Comparison of ENCODE assay signal across 8 mouse cellular contexts in genomic region chr15:98608058-98608783, GRCm38 (mm10). TPM values are rescaled to one million over a fixed set of nuclear protein-coding genes. Genes with fewer than 3 reads are reported as not detected.
DNase-seq lines count a peak whose midpoint lies in the region; ATAC-seq and TF ChIP-seq lines count a peak whose summit lies in the region.

No protein-coding gene starts in this region.

- peak overlapping the region; percentile 85 for H3K9ac ChIP-seq in MEL (ENCODE audit: control insufficient read depth, low read depth, low read length, poor library complexity, severe bottlenecking)
- peak overlapping the region; percentile 96 for H3K9ac ChIP-seq in heart, embryonic 13.5 days
- peak overlapping the region; percentile 91 for H3K9ac ChIP-seq in limb, embryonic 12.5 days (replicated peaks)
- peak overlapping the region; percentile 96 for H3K9ac ChIP-seq in stomach, embryonic 16.5 days (ENCODE audit: low read length)

- peaks cover 24 to 60% of the 10 kb centered on the region in 2 experiments for H3K4me1 ChIP-seq in MEL (ENCODE audit: control insufficient read depth in 1 of 2, insufficient read depth in 2 of 2, low read length in 2 of 2)
- H3K4me1 ChIP-seq in heart, embryonic 13.5 days: peaks cover 58% of the 10 kb centered on the region
- peaks cover 33% of the 10 kb centered on the region for H3K4me1 ChIP-seq in limb, embryonic 12.5 days (replicated peaks)
- H3K4me1 ChIP-seq in stomach, embryonic 16.5 days (ENCODE audit: control insufficient read depth, insufficient read depth, low read length): peaks cover 43% of the 10 kb centered on the region

- no peak for TF ChIP-seq EP300 in MEL (IDR thresholded peaks at IDR 0.05; ENCODE audit: low read depth in 1 of 2, low read length in 2 of 2)

- ATAC-seq in heart, embryonic 13.5 days (ENCODE audit: extremely low read depth, insufficient number of reproducible peaks, low FRiP score, low TSS enrichment): no peak
- 0 out of 2 replicates have a peak, but pooled peaks have one; percentile 12 for ATAC-seq in limb, embryonic 12.5 days (ENCODE audit: insufficient number of reproducible peaks, insufficient read depth, low FRiP score, low TSS enrichment, low read depth)
- peak; percentile 0; the same call in 1 of the 2 replicates for ATAC-seq in stomach, embryonic 16.5 days (ENCODE audit: insufficient read depth, low FRiP score)
- no peak for ATAC-seq in frontal cortex, adult (ENCODE audit: low TSS enrichment)

- H3K4me3 ChIP-seq in MEL (ENCODE audit: control insufficient read depth in 1 of 2, insufficient read depth in 1 of 2, low read depth in 2 of 2, low read length in 2 of 2): peak overlapping the region; percentile 81 to 98
- H3K4me3 ChIP-seq in heart, embryonic 13.5 days: peak overlapping the region; percentile 94
- peak overlapping the region; percentile 83 for H3K4me3 ChIP-seq in limb, embryonic 12.5 days (replicated peaks)
- H3K4me3 ChIP-seq in stomach, embryonic 16.5 days (replicated peaks; ENCODE audit: low read length): peak overlapping the region; percentile 88

- no peak for TF ChIP-seq CTCF in MEL (IDR thresholded peaks at IDR 0.05 in 2 of 3, conservative IDR thresholded peaks at IDR 0.05 in 1 of 3; ENCODE audit: control insufficient read depth in 1 of 3, insufficient read depth in 1 of 3, low read depth in 2 of 3, low read length in 3 of 3, poor library complexity in 1 of 3, severe bottlenecking in 1 of 3)

- under 1% methylated on average over 10 of the region's 10 CpGs for WGBS in heart, embryonic 13.5 days
- WGBS in limb, embryonic 12.5 days: 21% methylated on average over 10 of the region's 10 CpGs
- 13% methylated on average over 9 of the region's 10 CpGs for WGBS in stomach, embryonic 16.5 days

- no peak for TF ChIP-seq RAD21 in MEL (IDR thresholded peaks at IDR 0.05; ENCODE audit: low read depth, low read length)

- H3K79me2 ChIP-seq in MEL (ENCODE audit: control insufficient read depth, insufficient read depth, low read length, poor library complexity): peaks cover 59% of the 10 kb centered on the region

- 0 out of 4 replicates have a peak, but pooled peaks of 1 of the 2 experiments have one; percentile 43 for TF ChIP-seq POLR2A in MEL (IDR thresholded peaks at IDR 0.05; ENCODE audit: control insufficient read depth in 1 of 2, insufficient read depth in 1 of 2, low read depth in 1 of 2, low read length in 2 of 2, poor library complexity in 1 of 2)

- H3K4me2 ChIP-seq in heart, embryonic 13.5 days: peak overlapping the region; percentile 87
- peak overlapping the region; percentile 94 for H3K4me2 ChIP-seq in limb, embryonic 12.5 days
- H3K4me2 ChIP-seq in stomach, embryonic 16.5 days (ENCODE audit: low read depth, low read length): peak overlapping the region; percentile 73

- H3K9me3 ChIP-seq in MEL (replicated peaks; ENCODE audit: insufficient read depth, low read length): no peaks in the 10 kb centered on the region
- no peaks in the 10 kb centered on the region for H3K9me3 ChIP-seq in heart, embryonic 13.5 days
- no peaks in the 10 kb centered on the region for H3K9me3 ChIP-seq in limb, embryonic 12.5 days
- no peaks in the 10 kb centered on the region for H3K9me3 ChIP-seq in stomach, embryonic 16.5 days (replicated peaks; ENCODE audit: control insufficient read depth, low read length)

- peak overlapping the region; percentile 91 for H3K27ac ChIP-seq in MEL (ENCODE audit: control insufficient read depth, low read depth, low read length)
- H3K27ac ChIP-seq in heart, embryonic 13.5 days (replicated peaks): peak overlapping the region; percentile 99
- H3K27ac ChIP-seq in limb, embryonic 12.5 days: peak overlapping the region; percentile 94
- H3K27ac ChIP-seq in stomach, embryonic 16.5 days (ENCODE audit: low read length): peak overlapping the region; percentile 97

- H3K27me3 ChIP-seq in MEL (ENCODE audit: control insufficient read depth in 1 of 2, insufficient read depth in 2 of 2, low read length in 2 of 2): no peaks in the 10 kb centered on the region
- H3K27me3 ChIP-seq in heart, embryonic 13.5 days (replicated peaks): no peaks in the 10 kb centered on the region
- H3K27me3 ChIP-seq in limb, embryonic 12.5 days: no peaks in the 10 kb centered on the region
- no peaks in the 10 kb centered on the region for H3K27me3 ChIP-seq in stomach, embryonic 16.5 days (ENCODE audit: control insufficient read depth, insufficient read depth, low read length)

- peaks cover 2 to 44% of the 10 kb centered on the region in 2 experiments; a peak in 3 of 4 replicates for H3K36me3 ChIP-seq in MEL (ENCODE audit: control insufficient read depth in 1 of 2, insufficient read depth in 2 of 2, low read length in 2 of 2)
- H3K36me3 ChIP-seq in heart, embryonic 13.5 days: peaks cover 20% of the 10 kb centered on the region
- H3K36me3 ChIP-seq in limb, embryonic 12.5 days: peaks cover 30% of the 10 kb centered on the region
- 0 out of 2 replicates have a peak, but pooled peaks cover 10% of the 10 kb centered on the region for H3K36me3 ChIP-seq in stomach, embryonic 16.5 days (ENCODE audit: control insufficient read depth, insufficient read depth, low read length)

- DNase-seq in embryo, embryonic 9.5 days (ENCODE audit: extremely low spot score): peak; percentile 16
- no peak for DNase-seq in embryo, embryonic 11 days
- no peak for DNase-seq in MEL (ENCODE audit: low read depth, low spot score)
- DNase-seq in layer of hippocampus, postnatal 25 days (ENCODE audit: extremely low spot score in 1 of 2, low spot score in 1 of 2): no peak

TF ChIP-seq in MEL, 35 proteins besides CTCF, POLR2A, EP300 and RAD21 (continues in another document):
- TF ChIP-seq HCFC1 (IDR thresholded peaks at IDR 0.05; ENCODE audit: low read depth, low read length): 0 out of 2 replicates have a peak, but pooled peaks have one; percentile 20
- no peak for TF ChIP-seq E2F4 (IDR thresholded peaks at IDR 0.05; ENCODE audit: borderline replicate concordance, low read depth, low read length)
- TF ChIP-seq MAFK (IDR thresholded peaks at IDR 0.05; ENCODE audit: borderline replicate concordance, low read depth, low read length): no peak
- no peak for TF ChIP-seq ELF1 (IDR thresholded peaks at IDR 0.05; ENCODE audit: low read depth, low read length)
- TF ChIP-seq MAZ (IDR thresholded peaks at IDR 0.05; ENCODE audit: low read depth, low read length): 0 out of 2 replicates have a peak, but pooled peaks have one; percentile 31
- TF ChIP-seq ZC3H11A (IDR thresholded peaks at IDR 0.05; ENCODE audit: low read depth, low read length): no peak
- no peak for TF ChIP-seq POLR2AphosphoS2 (IDR thresholded peaks at IDR 0.05; ENCODE audit: low read length)
- TF ChIP-seq RCOR1 (IDR thresholded peaks at IDR 0.05; ENCODE audit: low read depth, low read length): no peak
- TF ChIP-seq TAL1 (IDR thresholded peaks at IDR 0.05; ENCODE audit: low read length): no peak
- peak; percentile 11; the same call in 1 of the 2 replicates for TF ChIP-seq ZMIZ1 (IDR thresholded peaks at IDR 0.05; ENCODE audit: low read depth, low read length)

RNA-seq across cellular contexts. Expression of gene Adcy6, which starts 1.7 kb away (rescaled TPM):
- total RNA-seq in MEL (2012; rRNA removed): 58.9 and 76.0 TPM in 2 replicates
- 10 to 100 TPM in 1 of 2 experiments, not detected in 1; 77.3 TPM for polyA plus RNA-seq in MEL (2012; ENCODE audit: insufficient read depth in 1 of 2, insufficient read length in 2 of 2, low read depth in 1 of 2, low replicate concordance in 2 of 2, missing spikeins in 1 of 2)
- polyA plus RNA-seq in heart, embryonic 13.5 days (2015; fragmentation: Nextera tagmentation; extraction: Ambion mirVana): 29.0 and 32.4 TPM in 2 replicates
- 22.1 and 25.7 TPM in 2 replicates for polyA plus RNA-seq in limb, embryonic 12.5 days (2016; fragmentation: Nextera tagmentation; extraction: Ambion mirVana)
- 15.2 and 17.8 TPM in 2 replicates for polyA plus RNA-seq in stomach, embryonic 16.5 days (2015; fragmentation: Nextera tagmentation; extraction: Ambion mirVana)
- 10 to 100 TPM; 45.1 to 45.8 TPM for total RNA-seq in layer of hippocampus, postnatal 25 days (2021)

RNA-seq across cellular contexts. Expression of gene Cacnb3, which starts 22.4 kb away (rescaled TPM):
- total RNA-seq in MEL (2012; rRNA removed): 1.4 TPM in 2 replicates
- polyA plus RNA-seq in MEL (2012; ENCODE audit: insufficient read depth in 1 of 2, insufficient read length in 2 of 2, low read depth in 1 of 2, low replicate concordance in 2 of 2, missing spikeins in 1 of 2): 1 to 10 TPM in 1 of 2 experiments, not detected in 1; 8.5 TPM
- polyA plus RNA-seq in heart, embryonic 13.5 days (2015; fragmentation: Nextera tagmentation; extraction: Ambion mirVana): 9.5 and 10.8 TPM in 2 replicates
- 43.1 and 44.3 TPM in 2 replicates for polyA plus RNA-seq in limb, embryonic 12.5 days (2016; fragmentation: Nextera tagmentation; extraction: Ambion mirVana)
- polyA plus RNA-seq in stomach, embryonic 16.5 days (2015; fragmentation: Nextera tagmentation; extraction: Ambion mirVana): 27.3 and 28.2 TPM in 2 replicates
- 100 to 1,000 TPM; 189 to 209 TPM for total RNA-seq in layer of hippocampus, postnatal 25 days (2021)

RNA-seq across cellular contexts. Expression of gene 4930415O20Rik, which starts 37.4 kb away (rescaled TPM):
- 0.50 TPM in 1 of 2 replicates, not detected in the other for total RNA-seq in MEL (2012; rRNA removed)
- under 1 TPM in 1 of 2 experiments, not detected in 1; 0.31 TPM for polyA plus RNA-seq in MEL (2012; ENCODE audit: insufficient read depth in 1 of 2, insufficient read length in 2 of 2, low read depth in 1 of 2, low replicate concordance in 2 of 2, missing spikeins in 1 of 2)
- 0.29 and 0.48 TPM in 2 replicates for polyA plus RNA-seq in heart, embryonic 13.5 days (2015; fragmentation: Nextera tagmentation; extraction: Ambion mirVana)
- 0.69 TPM in 1 of 2 replicates, not detected in the other for polyA plus RNA-seq in limb, embryonic 12.5 days (2016; fragmentation: Nextera tagmentation; extraction: Ambion mirVana)
- polyA plus RNA-seq in stomach, embryonic 16.5 days (2015; fragmentation: Nextera tagmentation; extraction: Ambion mirVana): 0.44 and 0.45 TPM in 2 replicates
- total RNA-seq in layer of hippocampus, postnatal 25 days (2021): under 1 TPM in 1 of 2 experiments, not detected in 1; 0.73 TPM

RNA-seq across cellular contexts. Expression of gene Ccnt1, which starts 37.5 kb away (rescaled TPM):
- total RNA-seq in MEL (2012; rRNA removed): 40.5 and 44.0 TPM in 2 replicates
- polyA plus RNA-seq in MEL (2012; ENCODE audit: insufficient read depth in 1 of 2, insufficient read length in 2 of 2, low read depth in 1 of 2, low replicate concordance in 2 of 2, missing spikeins in 1 of 2): 10 to 100 TPM; 19.5 to 63.2 TPM
- 35.2 and 35.8 TPM in 2 replicates for polyA plus RNA-seq in heart, embryonic 13.5 days (2015; fragmentation: Nextera tagmentation; extraction: Ambion mirVana)
- polyA plus RNA-seq in limb, embryonic 12.5 days (2016; fragmentation: Nextera tagmentation; extraction: Ambion mirVana): 54.0 and 59.4 TPM in 2 replicates
- polyA plus RNA-seq in stomach, embryonic 16.5 days (2015; fragmentation: Nextera tagmentation; extraction: Ambion mirVana): 44.9 and 52.4 TPM in 2 replicates
- 10 to 100 TPM; 40.1 to 45.0 TPM for total RNA-seq in layer of hippocampus, postnatal 25 days (2021)

RNA-seq across cellular contexts. Expression of gene Ddx23, which starts 54.5 kb away (rescaled TPM):
- total RNA-seq in MEL (2012; rRNA removed): 193 and 213 TPM in 2 replicates
- 100 to 1,000 TPM; 194 to 252 TPM for polyA plus RNA-seq in MEL (2012; ENCODE audit: insufficient read depth in 1 of 2, insufficient read length in 2 of 2, low read depth in 1 of 2, low replicate concordance in 2 of 2, missing spikeins in 1 of 2)
- polyA plus RNA-seq in heart, embryonic 13.5 days (2015; fragmentation: Nextera tagmentation; extraction: Ambion mirVana): 16.5 and 20.8 TPM in 2 replicates
- polyA plus RNA-seq in limb, embryonic 12.5 days (2016; fragmentation: Nextera tagmentation; extraction: Ambion mirVana): 24.5 and 31.5 TPM in 2 replicates
- 17.0 and 18.6 TPM in 2 replicates for polyA plus RNA-seq in stomach, embryonic 16.5 days (2015; fragmentation: Nextera tagmentation; extraction: Ambion mirVana)
- total RNA-seq in layer of hippocampus, postnatal 25 days (2021): 10 to 100 TPM; 75.8 to 79.9 TPM

Comparison
In these comparisons a context has a peak if more than half of its experiments do, and no peak if none do; other contexts are left out.
1. ATAC-seq: peak in limb, embryonic 12.5 days (single experiment) and stomach, embryonic 16.5 days (single experiment); none in heart, embryonic 13.5 days (single experiment) and frontal cortex, adult (single experiment).
2. Peak in every context shown above with its lines, with median percentiles within 50 percentile points of each other: H3K27ac ChIP-seq, H3K4me3 ChIP-seq, H3K9ac ChIP-seq and H3K4me2 ChIP-seq.